Mouse (Mus musculus) liver, embryonic 14.5 days (tissue): ENCODE measurements around the gene Casq1. TPM values are rescaled to one million over a fixed set of nuclear protein-coding genes. Genes with fewer than 3 reads are reported as not detected.

Experiments
- ATAC-seq: fragments of 200-750 bp; cut with Nextera tagmentation; 2 replicates; pipeline ENCODE4 v1.8.0; 2017; ENCODE audit warnings: moderate number of reproducible peaks, mild to moderate bottlenecking, moderate library complexity; ENCODE audit not compliant: insufficient read depth
- DNase-seq, 3 experiments: peaks; one replicate each; pipeline ENCODE4 v3.0.0-alpha.2; 2012 to 2013; ENCODE audit warnings: low read depth in 3 of 3, low spot score in 3 of 3
- H3K27ac ChIP-seq: fragments of 300-500 bp; sonication (generic); 2 replicates; pipeline ENCODE4 v1.5.1; 2014; ENCODE audit warnings: moderate library complexity, mild to moderate bottlenecking, control low read depth, inconsistent platforms
- H3K27me3 ChIP-seq: fragments of 300-500 bp; sonication (generic); 2 replicates; pipeline ENCODE4 v1.6.1; 2014; ENCODE audit warnings: mild to moderate bottlenecking, low read length, moderate library complexity; ENCODE audit not compliant: control insufficient read depth, insufficient read depth
- H3K36me3 ChIP-seq: fragments of 300-500 bp; sonication (generic); replicated peaks from 2 replicates; pipeline ENCODE4 v1.6.1; 2014; ENCODE audit warnings: low read depth; ENCODE audit not compliant: control insufficient read depth, insufficient read depth
- H3K4me1 ChIP-seq, 2 experiments: fragments of 200-500 bp in 1 of 2; fragments of 300-500 bp in 1 of 2; sonication (generic) in 1 of 2; replicated peaks; 2 replicates each; pipeline ENCODE4 v1.6.1; 2012 to 2014; ENCODE audit warnings: antibody characterized with exemption in 1 of 2, inconsistent platforms in 1 of 2, low read length in 1 of 2; ENCODE audit not compliant: control insufficient read depth in 2 of 2, insufficient read depth in 2 of 2
- H3K4me2 ChIP-seq: fragments of 300-500 bp; sonication (generic); 2 replicates; pipeline ENCODE4 v1.6.1; 2014; ENCODE audit warnings: low read depth, mild to moderate bottlenecking, control low read depth, moderate library complexity
- H3K4me3 ChIP-seq, 2 experiments: fragments of 200-500 bp in 1 of 2; fragments of 300-500 bp in 1 of 2; sonication (generic) in 1 of 2; 2 replicates each; pipeline ENCODE4 v1.5.1; 2012 to 2014; ENCODE audit warnings: low read depth in 2 of 2, low read length in 2 of 2, mild to moderate bottlenecking in 2 of 2, control low read depth in 1 of 2, inconsistent platforms in 1 of 2, moderate library complexity in 1 of 2; ENCODE audit not compliant: insufficient read depth in 1 of 2
- H3K9ac ChIP-seq: fragments of 300-500 bp; sonication (generic); replicated peaks from 2 replicates; pipeline ENCODE4 v1.6.1; 2014; ENCODE audit warnings: mild to moderate bottlenecking, control low read depth, moderate library complexity
- H3K9me3 ChIP-seq: fragments of 300-500 bp; sonication (generic); 2 replicates; pipeline ENCODE4 v1.6.1; 2016; ENCODE audit warnings: low read length, mixed read lengths; ENCODE audit not compliant: control insufficient read depth
- CTCF ChIP-seq: IDR thresholded peaks from 2 replicates; pipeline ENCODE4 v1.5.1; 2016; ENCODE audit warnings: antibody characterized with exemption, low read depth, control low read depth
- EP300 ChIP-seq: IDR thresholded peaks from 2 replicates; pipeline ENCODE4 v1.6.1; 2016; ENCODE audit warnings: antibody characterized with exemption, low read depth
- WGBS: fragments of 180-500 bp; shearing (Covaris S2); extraction: QIAGEN DNeasy Blood & Tissue Kit; methylation state at CpG from one replicate; pipeline ENCODE4 v1.1.7; 2014; ENCODE audit not compliant: insufficient replicate concordance; 5-methylcytosine and 5-hydroxymethylcytosine counted together
- polyA plus RNA-seq, 2 experiments: library from polyadenylated mRNA; depleted of rRNA in 1 of 2; stranded (reverse) in 1 of 2; unstranded in 1 of 2; fragments of >200 nt; fragmentation: Nextera tagmentation in 1 of 2; extraction: Ambion mirVana in 1 of 2; gene quantifications; 2 replicates each; pipeline versions ENCODE4 v1.2.1 to v1.2.3; 2012 to 2014

The Casq1 gene
- polyA plus RNA-seq, 2 experiments = 0.09 to 0.22 TPM

DNA sequence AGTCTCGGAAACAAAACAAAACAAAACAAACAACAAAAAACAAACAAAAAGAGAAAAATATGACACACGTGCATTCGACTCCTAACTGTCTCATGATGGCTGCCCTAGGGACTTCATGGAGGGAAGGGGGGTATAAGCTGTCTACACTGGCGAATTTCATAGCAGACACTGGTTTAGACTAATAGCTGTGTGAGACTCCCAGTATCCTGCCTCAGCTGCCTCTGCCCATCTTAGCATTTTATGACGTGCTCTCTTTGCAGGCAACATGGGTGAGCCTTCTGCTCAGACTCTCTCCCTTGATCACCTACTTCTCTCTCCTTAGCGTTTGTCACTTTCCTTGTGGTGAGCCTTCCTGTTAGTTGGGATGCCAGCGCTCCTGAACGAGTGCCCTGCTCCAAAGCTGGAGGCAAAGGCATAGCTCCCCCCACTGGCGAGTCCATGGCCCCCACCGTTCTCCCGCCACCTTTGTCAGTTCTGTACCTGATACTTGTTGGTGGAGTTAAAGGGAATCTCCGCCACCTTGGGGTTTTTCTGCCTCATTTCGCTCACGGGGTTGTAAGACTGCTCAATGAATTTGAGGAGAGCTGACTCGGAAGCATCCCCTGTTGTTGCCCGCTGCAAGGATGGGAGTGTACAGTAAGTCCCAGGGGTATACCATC is 24.0 kb upstream of the Casq1 start:
- no peak overlapping the region for H3K27ac ChIP-seq
- WGBS = 26% methylated on average over 16 of the region's 16 CpGs
- no peaks in the 10 kb centered on the region for H3K36me3 ChIP-seq
- no peak for TF ChIP-seq EP300
- peak; percentile 24; the same call in 1 of the 2 replicates for TF ChIP-seq CTCF
- no peak overlapping the region for H3K9ac ChIP-seq
- ATAC-seq (no peak), DNase-seq (no peak)
- H3K27me3 ChIP-seq = peaks cover 15% of the 10 kb centered on the region
- H3K4me2 ChIP-seq = no peak overlapping the region
- no peaks in the 10 kb centered on the region for H3K9me3 ChIP-seq
- H3K4me3 ChIP-seq = no peak overlapping the region
- H3K4me1 ChIP-seq = no peaks in the 10 kb centered on the region; a peak in 2 of 4 replicates

GRCm38 (mm10) chr1:172242401-172242800 is 22.7 kb upstream of the Casq1 start:
- no peak for DNase-seq
- Histone ChIP-seq H3K9ac (no peak overlapping the region), H3K4me1 (no peaks in the 10 kb centered on the region; a peak in 2 of 4 replicates), H3K4me2 (no peak overlapping the region), H3K4me3 (no peak overlapping the region), H3K36me3 (no peaks in the 10 kb centered on the region), H3K27ac (no peak overlapping the region), H3K27me3 (peaks cover 15% of the 10 kb centered on the region), H3K9me3 (no peaks in the 10 kb centered on the region)
- WGBS = 38% methylated on average over 2 of the region's 2 CpGs
- no peak for TF ChIP-seq EP300
- TF ChIP-seq CTCF = no peak
- ATAC-seq = no peak

- Histone ChIP-seq H3K9ac (no peak overlapping the region), H3K4me1 (no peaks in the 10 kb centered on the region; a peak in 2 of 4 replicates), H3K27ac (no peak overlapping the region), H3K36me3 (no peaks in the 10 kb centered on the region), H3K9me3 (no peaks in the 10 kb centered on the region), H3K27me3 (peaks cover 15% of the 10 kb centered on the region), H3K4me3 (no peak overlapping the region), H3K4me2 (no peak overlapping the region)
- DNase-seq = no peak
- 24% methylated on average over 6 of the region's 6 CpGs for WGBS
- TF ChIP-seq EP300 = no peak
- no peak for ATAC-seq
These were observed 21.5 kb upstream of the Casq1 start for GRCm38 (mm10) chr1:172240945-172241708.

- no peaks in the 10 kb centered on the region for H3K9me3 ChIP-seq
- no peak for DNase-seq
- no peak for ATAC-seq
- H3K9ac ChIP-seq = no peak overlapping the region
- no peak for TF ChIP-seq EP300
- no peak for TF ChIP-seq CTCF
- H3K36me3 ChIP-seq = no peaks in the 10 kb centered on the region
- no peak overlapping the region for H3K4me2 ChIP-seq
- H3K27ac ChIP-seq = no peak overlapping the region
- H3K4me1 ChIP-seq = no peaks in the 10 kb centered on the region; a peak in 1 of 4 replicates
- H3K27me3 ChIP-seq = no peaks in the 10 kb centered on the region
- no peak overlapping the region for H3K4me3 ChIP-seq
- 82% methylated on average over 1 of the region's 1 CpGs for WGBS
These were observed 9.5 kb upstream of the Casq1 start for GRCm38 (mm10) chr1:172229215-172229614.

DNA sequence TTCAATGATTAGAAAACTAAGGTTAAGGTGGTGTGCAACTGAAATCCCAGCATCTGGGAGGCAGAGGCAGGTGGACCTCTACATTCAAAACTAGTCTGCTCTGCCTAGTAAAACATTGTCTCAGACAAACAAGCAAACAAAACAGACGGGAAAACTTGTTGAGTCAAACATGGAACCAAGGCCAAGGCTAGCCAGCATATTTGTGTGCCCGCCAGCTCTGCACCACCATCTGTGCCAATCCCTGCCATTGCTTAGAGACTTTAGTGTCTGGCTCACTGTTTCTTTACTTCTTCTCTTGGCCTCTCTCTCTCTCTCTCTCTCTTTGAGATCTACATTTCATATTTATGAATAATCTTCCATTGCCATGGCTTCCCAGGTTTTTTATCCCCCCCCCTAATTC is 8.5 kb upstream of the Casq1 start:
- no peak for TF ChIP-seq CTCF
- no peak for TF ChIP-seq EP300
- Histone ChIP-seq H3K4me2 (no peak overlapping the region), H3K4me3 (no peak overlapping the region), H3K27ac (no peak overlapping the region), H3K36me3 (no peaks in the 10 kb centered on the region), H3K27me3 (no peaks in the 10 kb centered on the region), H3K9me3 (no peaks in the 10 kb centered on the region), H3K9ac (no peak overlapping the region), H3K4me1 (no peaks in the 10 kb centered on the region; a peak in 1 of 4 replicates)
- WGBS = 59% methylated on average over 2 of the region's 2 CpGs
- ATAC-seq = no peak
- DNase-seq = no peak
